Mouse (Mus musculus) heart, postnatal 4 days (tissue): ENCODE results near the gene Babam2. TPM values are rescaled to one million over a fixed set of nuclear protein-coding genes. Genes with fewer than 3 reads are reported as not detected.
A peak's percentile ranks its signal among the peaks of the same experiment; 100 is the strongest.

ENCODE experiments used
- DNase-seq: peaks from one replicate; pipeline ENCODE4 v3.0.0; 2021
- total RNA-seq, 2 experiments: library from RNA; stranded (reverse); gene quantifications; 2 replicates each; pipeline ENCODE4 v1.2.3; 2021

The Babam2 gene
- total RNA-seq, 2 experiments from 2014 or later: 43.1 to 43.9 TPM

DNA sequence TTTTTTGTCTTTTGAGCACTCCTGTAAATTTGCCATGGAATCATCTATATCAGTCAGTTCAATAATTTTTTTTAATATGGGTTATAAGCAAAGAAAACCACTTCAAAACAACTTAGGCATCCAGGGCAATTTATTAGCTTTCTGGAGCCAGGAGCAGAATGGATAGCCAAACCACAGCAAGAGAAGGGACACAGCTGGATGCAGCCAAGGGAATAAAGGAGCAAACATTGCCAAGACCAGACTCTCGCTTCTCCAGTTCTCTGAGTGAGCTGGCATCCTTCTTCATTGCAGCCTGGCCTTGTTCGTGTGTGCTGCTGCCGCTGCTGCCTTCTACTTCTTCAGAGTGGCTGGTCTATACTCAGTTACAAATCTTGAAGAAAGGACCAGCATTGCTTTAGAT lies 190.9 kb downstream of the Babam2 start:
- no peak for DNase-seq

DNA sequence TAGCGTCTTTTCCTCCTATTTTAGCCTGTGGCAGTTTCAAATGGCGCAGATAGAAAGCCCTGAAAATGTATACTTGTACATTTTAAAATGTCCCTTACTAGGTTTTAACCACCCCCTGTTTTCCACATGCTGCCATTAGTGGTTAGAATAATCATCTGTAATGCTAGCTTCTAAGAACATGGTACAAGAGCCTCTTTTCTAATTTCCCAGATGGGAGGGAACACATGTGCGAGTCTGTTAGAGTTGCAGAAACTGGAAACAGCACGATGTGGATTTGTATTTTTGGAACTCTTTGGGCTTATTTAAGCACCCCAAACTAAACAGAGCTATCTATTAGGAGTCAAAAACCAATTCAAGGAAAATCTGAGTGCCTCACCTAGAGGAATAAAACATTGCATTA lies 195.1 kb downstream of the Babam2 start:
- DNase-seq: no peak

DNA sequence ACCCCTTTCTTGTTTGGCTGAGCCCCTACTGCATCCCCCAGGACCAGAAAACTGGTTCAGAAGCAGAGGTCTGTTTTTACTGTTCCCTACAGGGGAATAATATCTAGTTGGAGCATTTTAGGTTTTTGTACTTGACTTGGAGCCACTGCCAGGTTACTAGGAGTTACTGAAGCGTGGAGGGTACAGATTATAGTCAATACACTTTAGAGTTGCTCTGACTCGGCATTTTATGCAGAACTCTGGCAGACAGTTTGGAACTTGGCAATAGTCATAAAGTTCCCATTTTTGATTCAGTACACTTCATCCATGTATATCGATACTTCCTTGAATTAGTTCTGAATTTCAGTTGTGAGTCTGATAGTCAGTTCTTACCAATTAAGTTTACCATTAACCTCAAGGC lies 202.4 kb downstream of the Babam2 start:
- DNase-seq: no peak

DNA sequence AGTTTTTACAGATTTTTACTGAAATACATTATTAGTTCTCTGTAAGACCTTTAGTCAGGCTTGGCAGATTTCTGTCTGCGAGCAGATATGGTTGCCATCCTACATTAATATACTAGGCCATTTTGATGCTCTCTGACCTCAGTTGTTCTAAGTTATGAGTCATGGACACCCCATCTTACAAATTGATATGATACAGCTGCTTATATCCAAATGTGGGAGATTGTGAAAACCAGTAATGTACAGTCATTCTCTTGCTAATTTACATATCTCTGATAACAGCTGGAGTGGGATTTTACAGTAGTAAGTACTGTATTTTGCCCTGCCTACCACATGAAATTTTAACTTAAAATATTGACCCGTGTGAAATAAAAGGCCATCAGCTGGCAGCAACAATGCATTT lies 204.7 kb downstream of the Babam2 start:
- DNase-seq: no peak

DNA sequence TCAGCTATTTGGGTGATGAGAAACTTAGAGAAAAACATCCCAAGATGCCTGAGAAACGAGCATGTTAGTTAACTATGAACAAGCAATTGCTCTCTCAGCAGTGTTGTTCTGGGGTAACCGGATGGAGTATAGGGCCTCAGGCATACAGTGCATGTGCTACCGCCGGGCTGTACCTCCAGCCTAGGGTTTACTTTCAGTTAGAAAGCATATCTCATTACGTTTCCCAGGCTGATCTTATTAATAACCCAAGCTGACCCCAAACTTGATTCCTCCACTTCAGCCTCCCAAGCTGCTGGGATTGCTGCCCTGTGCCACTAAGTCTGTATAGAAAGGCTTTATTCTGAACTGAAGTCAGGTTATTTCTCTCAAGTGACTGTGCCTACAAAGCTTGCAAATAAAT lies 205.4 kb downstream of the Babam2 start:
- DNase-seq: no peak

DNA sequence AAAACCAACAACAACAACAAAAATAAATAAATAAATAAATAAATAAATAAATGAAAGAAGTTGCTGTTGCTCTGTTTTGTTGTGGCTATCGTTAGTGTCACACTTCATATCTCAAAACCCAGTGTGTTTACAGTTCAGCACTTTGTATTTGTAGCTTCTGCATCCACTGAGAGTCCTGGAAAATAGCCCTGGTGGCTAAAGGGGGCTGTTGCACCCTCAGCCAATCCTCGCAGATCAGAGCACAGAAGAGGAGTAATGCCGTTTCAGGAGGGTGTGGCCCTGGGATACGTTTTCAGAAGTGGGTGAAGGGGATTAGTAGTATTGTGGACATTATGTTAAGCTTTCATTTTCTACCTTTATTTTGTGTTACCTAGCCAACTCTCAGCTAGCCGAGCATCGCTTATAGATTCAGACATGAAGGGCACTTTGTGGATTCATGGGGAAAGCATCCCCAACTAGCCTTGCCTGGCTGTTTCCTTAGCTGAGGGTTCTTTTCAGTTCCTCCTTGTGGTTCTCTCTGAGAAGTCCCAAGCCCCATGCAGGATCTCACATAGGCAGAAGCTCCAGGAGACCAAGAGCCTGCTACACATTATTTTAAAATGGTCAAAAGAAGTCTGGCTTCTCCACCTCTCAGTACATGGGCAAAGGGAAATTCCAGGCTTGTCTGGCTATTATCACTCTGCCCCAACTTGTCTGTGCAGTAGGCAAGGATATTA lies 207.6 kb downstream of the Babam2 start:
- DNase-seq: no peak

DNA sequence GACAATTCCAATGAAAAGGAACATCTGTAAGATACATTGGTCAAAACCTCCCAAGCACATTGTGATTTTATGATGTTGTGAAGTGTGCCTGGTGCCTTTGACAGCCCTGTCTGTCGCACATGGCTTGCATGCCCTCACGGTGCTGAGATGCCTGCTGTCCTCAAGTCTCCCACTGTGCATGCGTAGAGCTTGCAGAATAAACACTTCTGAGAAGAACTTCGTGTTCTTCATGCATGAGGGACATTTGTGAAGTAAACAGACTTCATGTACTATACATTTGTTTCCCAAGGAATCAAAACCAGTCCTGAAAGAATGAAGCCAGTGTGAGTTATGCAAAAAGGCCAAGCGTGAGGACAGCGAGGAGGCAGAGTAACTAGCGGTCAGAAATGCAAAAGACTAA lies 208.3 kb downstream of the Babam2 start:
- no peak for DNase-seq

DNA sequence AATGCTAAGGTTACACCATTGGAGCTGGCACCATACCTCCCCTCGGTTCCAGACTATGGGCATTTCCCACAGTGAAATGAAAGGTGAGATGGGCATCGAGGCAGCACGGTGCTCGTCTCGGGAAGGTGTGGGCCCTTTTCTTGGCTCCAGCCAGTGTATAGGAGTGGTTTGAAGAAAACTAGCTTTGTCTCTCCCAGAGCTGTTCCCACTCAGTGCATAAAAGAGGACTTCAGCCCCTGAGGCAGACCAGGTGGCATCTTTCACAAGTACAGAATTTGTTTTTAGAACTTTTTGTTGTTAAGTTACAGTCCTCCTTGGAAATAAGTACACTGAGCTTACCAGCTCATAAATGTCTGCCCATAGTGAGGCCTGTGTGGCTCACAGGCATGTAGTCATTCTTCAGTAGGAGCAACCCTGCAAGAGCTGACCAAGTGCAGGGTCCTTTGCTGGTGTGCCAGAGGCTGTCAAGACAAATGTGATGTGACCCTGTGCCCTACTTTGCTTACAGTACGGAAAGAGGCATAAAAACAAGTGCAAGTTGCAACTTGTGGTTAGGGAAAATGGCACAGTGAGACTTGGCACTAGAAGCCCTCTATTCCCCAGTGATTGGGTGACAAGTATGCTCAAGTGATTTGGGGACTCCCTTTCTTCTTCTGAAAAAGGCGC lies 208.9 kb downstream of the Babam2 start:
- DNase-seq: no peak

DNA sequence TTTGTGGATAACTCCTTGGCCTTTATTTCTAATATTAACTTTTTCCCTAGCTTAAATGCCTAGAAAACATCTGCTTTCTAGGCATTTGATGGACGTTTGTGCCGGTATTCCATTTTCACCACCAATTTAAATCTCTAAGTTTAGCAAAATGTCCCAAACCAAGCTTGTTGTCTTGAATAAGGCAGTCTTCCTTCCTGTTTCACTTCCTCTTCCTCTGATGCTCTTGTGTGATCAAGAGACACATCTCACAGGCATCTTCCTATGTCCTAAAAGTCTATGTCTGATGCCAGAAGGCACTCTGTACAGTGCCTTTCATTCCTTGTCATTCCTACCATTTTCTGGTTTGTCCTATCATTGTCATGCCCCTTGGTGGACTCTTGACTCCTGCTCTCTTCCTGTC lies 210.5 kb downstream of the Babam2 start:
- no peak for DNase-seq

DNA sequence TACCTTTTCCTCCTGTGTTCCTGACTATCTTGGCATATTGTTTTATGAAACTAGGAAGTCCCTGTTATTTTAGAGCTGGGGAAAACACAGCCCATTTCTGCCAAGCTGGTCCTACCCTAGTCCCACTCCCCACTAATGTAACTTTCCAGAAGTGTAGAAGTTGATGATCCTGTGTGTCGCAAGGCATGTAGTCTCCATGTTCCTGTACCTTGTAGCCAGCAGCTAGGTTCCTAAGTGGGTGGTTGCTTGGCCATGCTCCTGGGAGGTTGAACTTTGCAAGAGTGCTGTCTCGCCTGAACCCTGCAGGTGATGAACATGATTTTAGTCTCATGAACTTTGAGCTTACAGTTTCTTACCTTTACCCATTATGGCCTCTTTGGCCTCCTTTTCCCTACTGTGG lies 211.3 kb downstream of the Babam2 start:
- no peak for DNase-seq

DNA sequence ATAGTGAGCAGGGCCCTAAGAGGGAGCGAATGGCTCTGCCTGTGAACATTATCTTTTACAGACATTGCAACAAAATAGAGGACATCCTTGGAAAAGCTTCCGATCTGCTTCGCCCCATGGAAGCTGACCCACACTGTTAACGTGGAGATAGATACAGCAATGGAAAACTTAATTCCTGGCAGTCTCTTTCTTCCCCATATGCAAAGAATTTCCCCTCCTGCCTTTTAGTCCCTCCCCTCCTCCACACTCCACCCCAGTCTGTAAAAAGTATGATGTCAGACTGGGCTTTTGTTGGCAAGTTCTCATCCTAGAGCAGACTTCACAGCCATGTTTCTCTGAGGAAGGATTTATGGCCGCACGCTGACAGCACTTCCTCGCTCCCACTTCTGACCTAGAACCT lies 218.8 kb downstream of the Babam2 start:
- no peak for DNase-seq

DNA sequence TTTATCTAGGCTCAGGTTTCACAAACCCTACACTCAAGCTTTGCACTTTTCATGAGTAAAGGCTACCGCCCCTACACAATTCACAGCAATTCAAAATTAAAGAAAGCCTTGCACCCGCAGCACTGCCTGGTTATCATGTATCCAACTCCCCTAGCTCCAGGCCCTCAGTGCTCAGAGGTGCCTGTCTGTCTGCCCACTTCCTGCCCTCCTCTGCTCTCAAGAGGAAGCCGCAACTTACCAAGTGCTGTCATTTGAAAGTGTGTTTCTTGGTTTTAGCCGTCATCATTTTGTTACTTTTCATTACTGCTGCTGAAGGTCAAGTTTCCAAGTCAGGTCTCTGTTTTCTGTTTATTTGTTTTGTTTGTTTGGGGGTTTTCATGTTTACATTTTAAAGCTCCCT lies 221.1 kb downstream of the Babam2 start:
- DNase-seq: no peak

DNA sequence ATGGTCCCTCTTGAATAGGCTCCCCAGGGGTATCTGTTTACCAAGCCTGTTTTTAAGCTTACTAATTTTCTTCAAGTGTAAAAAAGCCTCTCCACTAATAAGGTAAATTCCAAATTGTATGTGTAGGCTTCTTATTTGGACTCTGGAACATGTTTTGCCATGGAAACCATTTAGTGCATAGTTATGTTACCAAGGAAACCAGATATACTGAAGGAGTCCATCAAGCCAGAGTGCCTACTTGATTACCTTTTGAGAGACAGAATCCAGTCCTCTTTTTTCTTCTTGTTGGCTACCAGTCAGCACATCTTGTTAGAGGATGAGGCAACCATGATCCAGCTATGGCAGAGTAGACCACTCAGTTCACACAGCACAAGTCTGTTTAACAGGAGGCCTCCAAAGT lies 222.6 kb downstream of the Babam2 start:
- DNase-seq: no peak

DNA sequence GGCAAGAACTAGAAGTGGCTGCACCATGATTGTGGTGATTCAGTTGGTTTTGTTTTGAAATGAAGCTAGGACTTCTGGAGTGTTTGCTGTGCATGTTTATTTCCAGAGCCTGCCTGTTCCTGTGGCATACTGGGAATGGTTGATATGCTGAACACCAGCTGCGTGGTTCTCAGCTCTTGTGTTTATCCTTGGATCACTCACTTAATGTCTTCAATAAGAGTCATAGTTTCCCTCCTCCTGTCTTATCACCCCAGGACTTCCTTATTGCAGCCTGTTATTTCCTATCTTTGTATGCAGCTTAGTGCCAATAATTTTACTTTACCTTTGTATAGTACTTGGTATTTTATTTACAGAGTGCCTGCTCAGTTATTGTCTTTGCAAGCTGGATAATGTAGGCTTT lies 223.4 kb downstream of the Babam2 start:
- no peak for DNase-seq

DNA sequence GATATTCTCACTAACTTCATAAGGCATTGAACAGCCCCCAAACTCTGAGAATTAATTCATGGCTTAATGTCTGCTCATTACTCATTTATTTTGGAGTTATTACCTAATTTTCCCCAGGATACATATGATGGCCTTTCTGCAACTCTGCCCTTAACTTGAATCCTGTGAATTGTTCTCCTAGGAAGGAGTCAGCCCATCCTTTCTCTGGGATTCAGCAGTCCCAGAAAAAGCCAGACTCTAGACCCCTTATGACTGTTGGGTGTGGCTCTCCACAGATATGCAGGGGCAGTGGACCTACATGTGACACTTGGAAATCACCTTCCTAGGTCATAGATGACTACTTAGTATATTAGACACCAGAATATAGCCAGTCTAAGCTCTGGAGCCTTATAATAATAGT lies 226.6 kb downstream of the Babam2 start:
- no peak for DNase-seq

DNA sequence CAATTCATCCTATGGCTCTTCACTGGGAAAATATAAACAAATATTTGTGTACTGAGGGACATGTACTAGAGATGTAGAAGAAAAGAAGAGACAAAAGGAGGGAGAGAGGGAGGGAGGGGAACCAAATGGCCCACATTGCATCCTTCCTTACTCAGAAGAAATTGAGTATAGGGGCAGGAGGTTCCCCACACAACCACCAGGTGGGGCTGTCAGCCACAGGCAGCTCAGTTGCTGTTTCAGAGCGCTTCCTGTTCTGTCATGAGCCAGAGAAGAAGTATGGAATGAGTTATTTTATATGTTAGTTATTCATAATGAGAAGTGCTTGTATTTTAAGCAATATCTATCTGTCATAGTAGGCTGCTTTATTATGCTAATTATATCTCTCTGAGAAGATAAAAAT lies 229.1 kb downstream of the Babam2 start:
- peak; percentile 63 for DNase-seq

DNA sequence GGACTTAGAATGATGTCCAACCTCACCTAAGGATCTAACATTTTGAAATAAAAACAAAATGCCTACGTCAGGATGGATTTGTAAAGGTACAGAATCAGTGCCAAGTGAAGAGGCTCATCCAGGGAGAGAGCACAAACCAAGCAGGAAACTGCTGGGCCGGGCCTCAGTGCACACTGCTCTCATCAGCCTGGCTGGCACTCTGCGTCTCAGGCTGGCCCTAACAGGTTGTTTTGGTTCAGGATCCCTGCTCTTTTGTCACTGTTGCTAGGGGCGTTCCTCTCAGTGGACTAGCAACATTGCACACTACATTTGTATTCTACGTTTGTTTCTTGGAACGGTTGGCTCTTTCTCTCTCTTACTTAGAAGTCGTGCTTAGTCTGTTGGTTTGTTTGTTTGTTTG lies 231.5 kb downstream of the Babam2 start:
- no peak for DNase-seq

DNA sequence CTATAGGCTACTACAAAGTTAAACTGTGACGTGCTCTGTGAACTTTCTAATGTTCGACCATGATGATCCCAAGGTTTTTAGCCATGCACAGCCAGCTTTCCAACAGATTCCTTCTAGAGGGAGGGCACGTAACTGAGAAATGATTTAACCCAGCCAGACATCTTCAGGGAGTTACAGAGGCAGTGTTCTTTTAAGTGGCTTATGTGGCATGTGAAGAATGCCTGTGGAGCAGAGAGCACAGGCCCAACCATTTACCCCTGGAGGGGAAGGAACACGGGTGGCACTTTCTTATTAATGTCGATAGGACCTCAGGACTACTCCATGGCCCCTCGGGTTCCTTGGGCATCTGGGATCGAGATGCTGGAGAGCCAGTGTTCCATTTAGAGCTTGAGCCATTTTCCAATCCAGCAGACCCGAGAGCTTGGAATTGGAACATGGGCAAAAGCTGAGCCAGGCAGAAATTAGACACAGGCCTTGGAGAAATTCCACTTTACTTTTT lies 233.7 kb downstream of the Babam2 start:
- no peak for DNase-seq

DNA sequence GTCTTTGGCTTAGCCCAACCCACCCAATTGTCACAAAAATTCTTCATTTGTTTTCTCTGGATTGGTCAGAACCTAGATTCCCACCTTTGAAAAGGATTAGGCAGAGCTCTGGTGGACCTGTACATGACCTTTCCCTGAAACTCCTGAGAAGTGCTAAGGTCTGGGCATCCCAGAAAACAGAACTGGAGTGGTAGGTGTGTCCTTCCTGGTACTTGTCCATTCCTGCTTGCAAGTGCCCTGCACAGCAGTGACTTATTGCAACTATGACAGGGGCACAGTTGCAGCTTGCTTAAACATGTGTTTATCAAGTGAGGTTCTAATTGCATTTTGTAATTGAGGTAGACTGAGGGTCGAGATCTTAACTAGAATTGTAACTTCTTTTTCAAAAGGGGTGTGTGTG lies 234.2 kb downstream of the Babam2 start:
- no peak for DNase-seq

DNA sequence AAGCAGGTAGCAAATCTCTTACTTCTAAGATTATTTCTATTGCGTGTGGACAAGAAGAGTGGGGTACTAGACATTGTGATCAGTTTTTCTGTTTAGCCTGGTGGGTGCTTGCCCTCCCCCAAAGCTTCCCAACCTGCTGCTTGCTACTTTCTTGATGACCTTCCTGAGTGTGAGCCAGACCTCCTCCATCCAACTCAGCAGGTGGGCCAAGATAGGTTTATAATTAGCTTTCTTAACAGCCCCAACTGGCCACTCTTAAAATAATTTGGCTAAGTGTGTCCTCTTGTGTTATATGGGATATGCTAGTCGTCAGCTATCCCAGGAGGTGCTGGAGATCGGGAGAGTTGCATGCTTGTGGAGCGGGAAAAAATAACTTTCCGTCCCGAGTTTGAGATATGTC lies 235.8 kb downstream of the Babam2 start:
- DNase-seq: no peak

DNA sequence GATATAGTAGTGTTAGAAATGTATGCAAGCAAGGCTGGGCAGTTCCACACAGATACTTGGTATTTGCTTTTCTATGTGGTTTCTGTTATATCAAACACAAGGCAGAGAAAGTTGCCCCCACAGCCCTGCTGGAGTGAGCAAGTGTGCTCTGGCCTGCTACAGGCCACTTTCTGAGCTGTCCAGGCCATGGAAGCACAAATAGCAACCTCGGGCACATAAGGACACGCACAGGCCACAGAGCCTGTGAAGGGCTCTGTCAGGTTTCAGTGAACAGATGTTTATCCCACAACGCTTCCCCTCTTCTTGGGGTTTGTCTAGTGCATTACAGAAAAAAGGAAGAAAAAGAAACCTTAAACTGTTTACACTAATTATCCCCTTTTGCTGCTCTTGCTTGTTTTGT lies 236.9 kb downstream of the Babam2 start:
- peak; percentile 25 for DNase-seq

DNA sequence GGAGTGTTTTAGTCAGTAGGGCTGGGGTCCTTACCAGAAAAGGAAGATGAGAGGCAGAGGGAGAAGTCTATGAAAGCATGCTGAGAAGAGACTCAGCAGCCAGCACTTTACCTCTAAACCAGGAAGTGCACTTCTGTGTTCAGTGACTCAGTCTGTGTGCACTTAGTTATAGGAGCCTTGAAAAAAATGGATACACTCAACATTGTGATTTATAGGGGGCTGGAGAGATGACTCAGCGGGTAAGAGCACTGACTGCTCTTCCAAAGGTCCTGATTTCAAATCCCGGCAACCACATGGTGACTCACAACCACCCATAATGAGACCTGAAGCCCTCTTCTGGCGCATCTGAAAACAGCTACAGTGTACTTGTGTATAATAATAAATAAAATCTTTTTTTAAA lies 238.5 kb downstream of the Babam2 start:
- DNase-seq: no peak

DNA sequence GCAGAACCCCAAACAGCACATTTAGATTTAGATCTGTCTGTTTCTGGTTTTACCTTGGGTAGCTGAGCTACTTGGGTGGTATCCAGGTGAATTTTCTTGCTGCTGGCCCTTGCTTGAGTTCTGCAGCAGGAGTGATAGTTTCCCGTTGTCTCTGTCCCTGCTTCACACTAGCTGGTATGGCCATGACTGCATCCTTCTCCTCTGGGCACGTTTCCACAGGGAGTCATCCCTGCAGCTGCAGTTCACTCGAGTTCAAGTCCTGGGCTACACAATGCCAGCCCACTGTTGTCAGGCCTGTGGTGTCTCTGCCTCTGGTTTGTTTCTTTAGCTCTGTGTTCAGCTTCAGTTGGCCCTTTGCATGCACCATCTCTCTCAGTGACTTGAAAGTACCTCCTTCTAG lies 239.0 kb downstream of the Babam2 start:
- DNase-seq: no peak

DNA sequence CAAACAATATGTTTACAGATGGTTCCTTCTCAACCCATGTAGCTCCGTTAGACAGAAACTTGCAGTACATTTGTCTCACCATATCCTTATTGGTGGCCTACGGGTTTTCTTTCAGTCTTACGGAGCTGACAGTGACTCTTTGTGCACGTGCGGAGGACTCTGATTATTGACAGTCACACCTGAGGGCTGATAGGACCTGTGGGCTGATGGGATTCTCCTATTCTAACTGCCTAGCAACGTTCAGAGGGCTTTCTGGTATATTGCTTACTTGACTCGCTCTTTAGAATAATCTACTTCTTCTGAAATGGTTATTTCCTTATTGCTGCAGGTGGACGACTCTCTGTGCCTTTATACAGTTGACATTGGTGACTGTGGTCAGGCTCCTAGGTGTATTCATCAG lies 243.4 kb downstream of the Babam2 start:
- no peak for DNase-seq

DNA sequence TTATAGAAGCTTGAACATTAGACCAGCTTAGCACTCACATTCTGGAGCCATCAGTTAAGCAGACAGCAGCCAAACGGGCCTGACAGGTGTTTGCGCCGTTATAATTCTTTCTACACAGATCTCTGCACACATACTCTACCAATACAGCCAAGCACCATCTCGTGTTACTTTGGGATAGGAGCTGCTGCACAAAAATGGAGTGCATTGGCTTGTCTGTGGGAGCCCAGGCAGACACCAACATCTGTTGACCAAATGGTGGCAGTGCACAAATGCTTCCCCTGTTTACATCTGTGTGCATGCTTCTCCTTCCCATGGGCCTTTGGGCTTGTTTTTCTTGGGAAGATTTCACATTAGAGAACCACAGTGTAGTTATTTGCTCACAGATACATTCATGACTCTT lies 249.7 kb downstream of the Babam2 start:
- peak; percentile 16 for DNase-seq
